Mouse (Mus musculus) limb, embryonic 12.5 days (tissue): ENCODE data around the gene Btg1. TPM values are rescaled to one million over a fixed set of nuclear protein-coding genes. Genes with fewer than 3 reads are reported as not detected.

Source experiments
- ATAC-seq: fragments of 200-750 bp; cut with Nextera tagmentation; 2 replicates; pipeline ENCODE4 v1.8.0; 2017; ENCODE audit warnings: low read depth, moderate TSS enrichment; ENCODE audit not compliant: insufficient number of reproducible peaks, insufficient read depth, low FRiP score, low TSS enrichment
- H3K27ac ChIP-seq: fragments of 300-500 bp; sonication (generic); 2 replicates; pipeline ENCODE4 v1.5.1; 2016; ENCODE audit warnings: mild to moderate bottlenecking, moderate library complexity
- H3K27me3 ChIP-seq: fragments of 300-500 bp; sonication (generic); 2 replicates; pipeline ENCODE4 v1.6.1; 2016; ENCODE audit warnings: mild to moderate bottlenecking, moderate library complexity
- H3K36me3 ChIP-seq: fragments of 300-500 bp; sonication (generic); 2 replicates; pipeline ENCODE4 v1.6.1; 2016; ENCODE audit warnings: mild to moderate bottlenecking, moderate library complexity
- H3K4me1 ChIP-seq: fragments of 300-500 bp; sonication (generic); replicated peaks from 2 replicates; pipeline ENCODE4 v1.6.1; 2016
- H3K4me2 ChIP-seq: fragments of 300-500 bp; sonication (generic); 2 replicates; pipeline ENCODE4 v1.6.1; 2016; ENCODE audit warnings: mild to moderate bottlenecking, moderate library complexity
- H3K4me3 ChIP-seq: fragments of 300-500 bp; sonication (generic); replicated peaks from 2 replicates; pipeline ENCODE4 v1.5.1; 2016; ENCODE audit warnings: mild to moderate bottlenecking
- H3K9ac ChIP-seq: fragments of 300-500 bp; sonication (generic); replicated peaks from 2 replicates; pipeline ENCODE4 v1.6.1; 2016; ENCODE audit warnings: mild to moderate bottlenecking, moderate library complexity
- H3K9me3 ChIP-seq: fragments of 300-500 bp; sonication (generic); 2 replicates; pipeline ENCODE4 v1.6.1; 2016; ENCODE audit warnings: mild to moderate bottlenecking, moderate library complexity
- WGBS: fragments of 180-500 bp; shearing (Covaris S2); methylation state at CpG from one replicate; pipeline ENCODE4 v1.1.7; 2016; 5-methylcytosine and 5-hydroxymethylcytosine counted together
- polyA plus RNA-seq: library from polyadenylated mRNA; unstranded; fragments of >200 nt; fragmentation: Nextera tagmentation; extraction: Ambion mirVana; gene quantifications from 2 replicates; pipeline ENCODE4 v1.2.1, GENCODE M21; 2016

Btg1 gene
- polyA plus RNA-seq, 1 experiment from 2014 or later: 59.8 TPM

DNA sequence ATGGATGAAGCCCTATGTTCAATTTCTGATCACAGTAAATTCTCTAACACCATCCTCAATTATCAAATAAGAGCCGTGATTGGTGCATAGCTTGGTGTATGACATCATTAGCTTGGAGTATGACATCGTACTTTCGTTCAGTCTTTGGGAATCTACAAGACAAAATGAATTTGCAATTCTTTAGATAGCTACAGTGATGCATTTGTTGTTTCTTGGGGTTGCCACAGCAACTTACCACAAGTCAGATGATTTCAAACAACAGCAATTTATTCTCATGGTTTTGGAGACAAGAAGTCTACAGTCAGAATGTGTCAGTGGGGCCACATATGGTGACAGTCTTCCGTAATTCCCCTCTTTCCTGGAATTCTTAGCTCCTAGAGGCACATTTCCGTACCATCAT lies 27.0 kb upstream of the Btg1 start:
- Histone ChIP-seq H3K36me3 (no peaks in the 10 kb centered on the region), H3K27ac (no peak overlapping the region), H3K4me2 (no peak overlapping the region), H3K4me1 (peaks cover 26% of the 10 kb centered on the region), H3K9ac (no peak overlapping the region), H3K4me3 (no peak overlapping the region), H3K27me3 (no peaks in the 10 kb centered on the region), H3K9me3 (no peaks in the 10 kb centered on the region)
- no peak for ATAC-seq
- WGBS: 94% methylated on average over 5 of the region's 5 CpGs

DNA sequence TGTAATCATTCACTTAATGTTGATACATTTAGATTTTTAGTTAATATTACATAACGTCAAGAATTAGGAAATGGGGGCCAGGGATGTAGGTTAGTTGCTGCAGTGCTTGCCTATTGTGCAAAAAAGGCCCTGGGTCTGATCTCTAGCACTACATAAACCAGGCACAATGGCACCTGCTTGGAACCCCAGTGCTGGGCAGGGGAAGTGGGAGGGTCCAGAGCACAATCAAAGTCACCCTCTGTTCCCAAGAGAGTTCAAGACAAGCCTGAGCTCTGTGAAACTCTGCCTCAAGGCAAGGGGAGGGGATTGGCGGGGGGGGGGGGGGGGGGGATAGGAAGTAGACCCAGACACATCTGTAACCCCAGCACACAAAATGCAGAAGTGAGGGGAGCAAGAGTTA lies 24.7 kb upstream of the Btg1 start:
- Histone ChIP-seq H3K4me2 (no peak overlapping the region), H3K27ac (no peak overlapping the region), H3K4me3 (no peak overlapping the region), H3K27me3 (no peaks in the 10 kb centered on the region), H3K9me3 (no peaks in the 10 kb centered on the region), H3K4me1 (peaks cover 6% of the 10 kb centered on the region; the same call in 1 of the 2 replicates), H3K9ac (no peak overlapping the region), H3K36me3 (no peaks in the 10 kb centered on the region)
- ATAC-seq: no peak
- WGBS: 85% methylated on average over 1 of the region's 2 CpGs

DNA sequence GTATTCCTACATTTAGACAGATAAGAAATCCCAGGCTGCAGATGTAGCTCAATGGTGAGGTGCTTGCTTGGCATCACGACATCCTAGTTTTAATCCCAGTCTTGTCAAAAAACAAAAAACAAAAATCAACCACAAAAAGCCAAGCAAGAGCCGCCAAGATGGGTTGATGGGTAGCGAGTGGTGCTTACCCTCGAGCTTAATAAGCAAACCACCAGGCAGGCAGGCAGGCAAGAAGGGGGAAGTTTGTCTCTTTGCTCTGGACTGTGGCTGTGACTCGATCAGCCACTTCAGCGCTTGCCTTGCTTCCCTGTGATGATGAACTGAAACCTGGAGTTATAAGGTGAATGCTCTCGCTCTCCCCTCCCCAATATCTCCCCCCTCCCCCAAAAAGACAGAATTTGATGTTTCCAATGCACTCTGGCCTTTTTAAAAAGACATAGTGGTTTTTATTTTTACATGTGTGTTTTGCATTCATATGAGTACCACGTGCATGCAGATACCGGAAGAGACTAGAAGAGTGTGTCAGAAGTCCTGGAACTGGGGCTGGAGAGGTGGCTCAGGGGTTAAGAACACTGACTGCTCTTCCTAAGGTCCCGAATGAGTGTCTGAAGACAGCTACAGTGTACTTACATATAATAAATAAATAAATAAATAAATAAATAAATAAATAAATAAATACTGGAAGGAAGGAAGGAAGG lies 21.2 kb upstream of the Btg1 start:
- no peak for ATAC-seq
- Histone ChIP-seq H3K4me3 (no peak overlapping the region), H3K27ac (no peak overlapping the region), H3K36me3 (no peaks in the 10 kb centered on the region), H3K27me3 (no peaks in the 10 kb centered on the region), H3K9me3 (no peaks in the 10 kb centered on the region), H3K4me1 (peaks cover 2% of the 10 kb centered on the region; the same call in 1 of the 2 replicates), H3K4me2 (no peak overlapping the region), H3K9ac (no peak overlapping the region)
- 87% methylated on average over 10 of the region's 10 CpGs for WGBS

GRCm38 (mm10) chr10:96596411-96596810 lies 20.4 kb upstream of the Btg1 start:
- peaks cover 2% of the 10 kb centered on the region; the same call in 1 of the 2 replicates for H3K4me1 ChIP-seq
- H3K4me3 ChIP-seq: no peak overlapping the region
- no peaks in the 10 kb centered on the region for H3K36me3 ChIP-seq
- ATAC-seq: no peak
- H3K9ac ChIP-seq: no peak overlapping the region
- no peak overlapping the region for H3K4me2 ChIP-seq
- H3K27ac ChIP-seq: no peak overlapping the region
- H3K9me3 ChIP-seq: no peaks in the 10 kb centered on the region
- WGBS: 75% methylated on average over 7 of the region's 7 CpGs
- no peaks in the 10 kb centered on the region for H3K27me3 ChIP-seq

DNA sequence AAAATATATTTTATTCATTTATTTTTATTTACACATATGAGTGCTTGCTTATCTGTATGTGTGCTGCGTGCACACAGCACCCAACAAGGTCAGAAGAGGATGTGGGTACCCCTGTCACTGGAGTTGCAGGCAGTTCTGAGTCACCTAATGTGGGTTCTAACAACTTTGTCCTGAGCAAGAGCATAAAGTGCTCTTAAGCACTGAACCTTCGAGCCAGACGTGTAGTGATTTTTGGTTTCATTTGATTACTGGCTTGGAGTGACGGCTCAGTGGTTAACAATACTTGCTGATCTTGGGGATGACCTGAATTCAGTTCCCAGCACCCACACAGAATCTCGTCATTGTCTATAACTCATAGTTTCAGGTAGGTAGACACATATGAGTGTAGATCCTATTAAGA lies 17.2 kb upstream of the Btg1 start:
- H3K27ac ChIP-seq: no peak overlapping the region
- WGBS: 91% methylated on average over 5 of the region's 5 CpGs
- no peak overlapping the region for H3K4me3 ChIP-seq
- H3K9me3 ChIP-seq: no peaks in the 10 kb centered on the region
- H3K4me1 ChIP-seq: no peaks in the 10 kb centered on the region; the same call in 1 of the 2 replicates
- ATAC-seq: no peak
- no peaks in the 10 kb centered on the region for H3K27me3 ChIP-seq
- no peaks in the 10 kb centered on the region for H3K36me3 ChIP-seq
- no peak overlapping the region for H3K4me2 ChIP-seq
- no peak overlapping the region for H3K9ac ChIP-seq

DNA sequence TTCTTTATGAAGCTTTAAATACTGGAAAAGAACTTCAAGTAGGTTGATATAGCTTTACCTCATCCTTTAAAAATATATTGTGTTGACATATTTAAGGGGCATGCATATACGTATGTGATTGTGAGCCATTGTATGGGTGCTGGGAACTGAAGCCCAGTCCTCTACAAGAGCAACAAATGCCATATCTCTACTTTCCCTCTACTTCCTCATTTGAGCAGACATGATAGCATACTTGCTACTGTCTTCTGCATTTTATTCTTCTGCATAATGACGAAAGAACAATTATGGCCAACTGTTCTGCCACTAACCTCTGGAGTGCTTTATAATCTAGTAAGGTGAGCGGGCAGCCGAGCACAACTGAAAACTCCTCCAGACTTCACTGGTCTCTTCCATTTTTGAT lies 15.1 kb upstream of the Btg1 start:
- ATAC-seq: no peak
- Histone ChIP-seq H3K36me3 (no peaks in the 10 kb centered on the region), H3K27ac (no peak overlapping the region), H3K4me1 (no peaks in the 10 kb centered on the region; the same call in 1 of the 2 replicates), H3K9me3 (no peaks in the 10 kb centered on the region), H3K9ac (no peak overlapping the region), H3K4me3 (no peak overlapping the region), H3K27me3 (no peaks in the 10 kb centered on the region), H3K4me2 (no peak overlapping the region)
- 93% methylated on average over 4 of the region's 4 CpGs for WGBS

- Histone ChIP-seq H3K4me2 (no peak overlapping the region), H3K27me3 (no peaks in the 10 kb centered on the region), H3K36me3 (no peaks in the 10 kb centered on the region), H3K9ac (no peak overlapping the region), H3K9me3 (no peaks in the 10 kb centered on the region), H3K27ac (no peak overlapping the region), H3K4me1 (no peaks in the 10 kb centered on the region; the same call in 1 of the 2 replicates), H3K4me3 (no peak overlapping the region)
- ATAC-seq: no peak
- WGBS: 74% methylated on average over 3 of the region's 3 CpGs
Measured at GRCm38 (mm10) chr10:96602339-96602738, 14.5 kb upstream of the Btg1 start.

DNA sequence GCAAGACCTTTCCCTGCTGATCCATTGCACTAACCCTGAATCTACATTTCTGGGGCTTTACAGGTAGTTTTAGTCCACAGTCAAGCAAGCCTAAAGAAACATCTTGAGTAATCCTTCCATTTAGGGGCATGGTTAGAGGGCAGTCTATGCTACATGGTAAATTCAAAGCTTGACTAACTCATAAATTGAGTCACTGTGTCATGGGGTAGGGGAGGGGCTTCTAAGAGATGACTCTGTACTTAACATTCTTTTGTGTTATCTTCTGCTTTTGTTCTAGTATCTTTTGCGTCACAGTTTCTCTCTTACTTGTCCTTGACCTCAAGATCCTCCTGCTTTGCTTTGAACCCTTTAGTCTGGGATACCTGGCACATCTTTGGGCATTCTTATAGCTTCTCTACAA lies 11.6 kb upstream of the Btg1 start:
- ATAC-seq: no peak
- WGBS: 96% methylated on average over 1 of the region's 1 CpGs
- Histone ChIP-seq H3K27me3 (no peaks in the 10 kb centered on the region), H3K36me3 (no peaks in the 10 kb centered on the region), H3K9me3 (no peaks in the 10 kb centered on the region), H3K27ac (no peak overlapping the region), H3K4me2 (no peak overlapping the region), H3K4me3 (no peak overlapping the region), H3K9ac (no peak overlapping the region), H3K4me1 (no peaks in the 10 kb centered on the region)

DNA sequence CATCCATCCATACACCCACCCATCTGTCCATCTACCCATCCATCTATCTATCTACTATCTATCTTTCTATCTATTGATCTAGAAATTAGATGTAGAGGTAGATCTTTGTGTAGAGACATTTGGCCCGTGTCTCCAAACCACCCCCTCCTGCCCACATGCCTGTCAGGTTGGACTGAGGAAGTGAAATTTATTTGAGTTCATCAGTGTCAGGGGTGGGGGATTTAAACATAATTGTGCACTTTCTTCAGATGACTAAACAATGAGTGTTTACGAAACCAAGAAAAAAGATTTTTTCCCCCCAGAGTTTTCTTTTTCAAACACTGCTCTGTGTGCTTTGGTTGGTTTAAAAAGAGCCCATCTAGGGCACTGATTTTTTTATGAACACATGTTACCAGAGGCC lies 10.9 kb upstream of the Btg1 start:
- Histone ChIP-seq H3K36me3 (no peaks in the 10 kb centered on the region), H3K27me3 (no peaks in the 10 kb centered on the region), H3K9me3 (no peaks in the 10 kb centered on the region), H3K4me1 (no peaks in the 10 kb centered on the region), H3K4me2 (no peak overlapping the region), H3K27ac (no peak overlapping the region), H3K9ac (no peak overlapping the region), H3K4me3 (no peak overlapping the region)
- WGBS: 86% methylated on average over 2 of the region's 2 CpGs
- ATAC-seq: no peak

DNA sequence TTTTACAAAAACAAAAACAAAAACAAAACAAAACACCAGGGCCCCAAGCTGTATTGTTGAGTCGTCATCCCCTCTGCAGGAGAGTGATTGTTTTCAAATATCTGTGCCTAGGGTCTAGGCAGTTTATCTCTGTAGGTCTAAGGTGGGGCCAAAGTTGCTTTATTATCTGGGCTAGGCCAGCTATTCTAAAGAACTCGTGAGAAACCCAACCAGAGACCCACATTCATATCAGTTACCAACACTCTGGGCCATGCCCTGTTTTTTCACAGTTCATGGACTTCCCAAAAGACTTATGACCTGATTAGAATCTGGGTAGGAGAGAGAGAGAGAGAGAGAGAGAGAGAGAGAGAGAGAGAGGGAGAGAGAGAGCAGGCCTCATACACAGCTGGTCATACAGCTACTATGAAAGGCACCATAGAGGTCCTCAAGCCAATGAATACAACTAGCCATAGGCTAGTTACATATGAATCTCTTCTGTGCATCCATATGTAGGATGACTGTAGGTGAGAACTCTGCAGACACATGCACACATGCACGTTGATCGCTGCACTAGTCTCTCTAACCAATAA lies 9.1 kb upstream of the Btg1 start:
- Histone ChIP-seq H3K27me3 (no peaks in the 10 kb centered on the region), H3K9me3 (no peaks in the 10 kb centered on the region)
- WGBS: 92% methylated on average over 4 of the region's 4 CpGs

DNA sequence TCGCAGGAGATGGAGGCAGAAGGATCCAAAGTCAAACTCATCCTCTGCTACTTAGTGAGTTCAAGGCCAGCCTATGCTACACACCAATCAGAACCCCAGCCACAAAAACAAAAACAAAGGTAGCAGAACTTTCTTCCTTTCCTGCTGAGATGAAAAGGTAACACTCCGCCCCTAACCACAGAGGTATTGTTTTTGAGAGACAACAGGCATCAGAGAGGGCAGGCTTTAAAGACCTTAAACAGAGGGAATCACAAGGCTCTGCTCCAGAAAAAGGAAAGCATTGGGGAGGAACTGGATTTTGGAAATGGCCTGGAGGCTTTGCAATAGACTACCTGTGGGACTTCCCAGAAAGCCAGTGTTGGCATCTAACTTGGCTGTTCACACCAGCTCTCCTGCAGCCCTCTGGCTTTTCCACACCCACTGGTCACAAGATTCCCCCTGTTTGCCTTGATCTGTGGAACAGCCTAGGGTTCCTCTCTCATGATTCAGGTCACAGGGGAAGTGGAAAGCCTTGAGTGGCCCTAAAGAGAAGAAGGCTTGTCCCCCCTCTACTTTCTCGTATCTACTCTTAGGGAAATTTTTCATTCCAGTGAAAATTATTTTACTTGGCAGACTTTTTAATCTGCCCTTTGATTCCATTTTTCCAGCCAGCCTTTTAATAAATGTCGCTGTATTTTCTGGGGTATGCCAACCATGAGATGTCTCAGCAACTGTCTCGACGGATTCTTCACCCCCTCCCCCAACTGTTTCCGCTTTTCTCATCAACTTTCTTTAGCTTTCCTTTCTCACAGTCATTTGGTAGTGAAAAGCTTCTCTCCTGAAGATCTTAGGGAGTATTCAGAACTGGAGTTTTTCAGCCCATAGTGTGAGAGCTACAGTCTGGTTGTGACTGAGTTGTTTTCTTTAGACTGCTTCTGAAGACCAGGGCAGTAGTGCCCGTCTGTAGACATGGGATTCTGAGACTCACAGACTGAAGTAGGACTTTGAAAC lies 7.2 kb upstream of the Btg1 start:
- H3K4me1 ChIP-seq: no peaks in the 10 kb centered on the region
- H3K9ac ChIP-seq: no peak overlapping the region
- no peaks in the 10 kb centered on the region for H3K27me3 ChIP-seq
- no peaks in the 10 kb centered on the region for H3K9me3 ChIP-seq
- no peak overlapping the region for H3K27ac ChIP-seq
- H3K4me2 ChIP-seq: no peak overlapping the region
- H3K4me3 ChIP-seq: no peak overlapping the region
- WGBS: 88% methylated on average over 8 of the region's 8 CpGs
- no peaks in the 10 kb centered on the region for H3K36me3 ChIP-seq
- no peak for ATAC-seq

More for the DNA sequence above, 9.1 kb upstream of the Btg1 start:
- ATAC-seq: no peak
- H3K4me2 ChIP-seq: no peak overlapping the region
- H3K4me3 ChIP-seq: no peak overlapping the region
- no peaks in the 10 kb centered on the region for H3K4me1 ChIP-seq
- H3K27ac ChIP-seq: no peak overlapping the region
- no peak overlapping the region for H3K9ac ChIP-seq
- no peaks in the 10 kb centered on the region for H3K36me3 ChIP-seq
